Mouse (Mus musculus) liver, postnatal 0 days (tissue): ENCODE measurements around the gene Nfxl1. TPM values are rescaled to one million over a fixed set of nuclear protein-coding genes. Genes with fewer than 3 reads are reported as not detected.
"Not testable (repeated sequence)": the region's sequence is repeated elsewhere in the genome, so short reads cannot be mapped to it uniquely, and the experiment has no call there.

Source experiments
- ATAC-seq: fragments of 200-750 bp; cut with Nextera tagmentation; 2 replicates; pipeline ENCODE4 v1.8.0; 2017; ENCODE audit warnings: mild to moderate bottlenecking, moderate library complexity
- DNase-seq: peaks from one replicate; pipeline ENCODE4 v3.0.0-alpha.2; 2016
- H3K27ac ChIP-seq: fragments of 300-500 bp; sonication (generic); 2 replicates; pipeline ENCODE4 v1.5.1; 2014; ENCODE audit warnings: antibody characterized with exemption, moderate library complexity, mild to moderate bottlenecking, low read depth
- H3K27me3 ChIP-seq: fragments of 300-500 bp; sonication (generic); 2 replicates; pipeline ENCODE4 v1.6.1; 2014; ENCODE audit warnings: low read length, control low read depth, mixed read lengths; ENCODE audit not compliant: insufficient read depth
- H3K36me3 ChIP-seq: fragments of 300-500 bp; sonication (generic); replicated peaks from 2 replicates; pipeline ENCODE4 v1.6.1; 2014; ENCODE audit warnings: mild to moderate bottlenecking, control low read depth, low read length, moderate library complexity, mixed read lengths; ENCODE audit not compliant: insufficient read depth
- H3K4me1 ChIP-seq: fragments of 300-500 bp; sonication (generic); 2 replicates; pipeline ENCODE4 v1.6.1; 2014; ENCODE audit warnings: antibody characterized with exemption, mild to moderate bottlenecking, control low read depth; ENCODE audit not compliant: insufficient read depth
- H3K4me2 ChIP-seq: fragments of 300-500 bp; sonication (generic); 2 replicates; pipeline ENCODE4 v1.6.1; 2014; ENCODE audit warnings: low read depth, mild to moderate bottlenecking, low read length, moderate library complexity, mixed read lengths
- H3K4me3 ChIP-seq: fragments of 300-500 bp; sonication (generic); 2 replicates; pipeline ENCODE4 v1.5.1; 2014; ENCODE audit warnings: low read depth, low read length
- H3K9ac ChIP-seq: fragments of 300-500 bp; sonication (generic); replicated peaks from 2 replicates; pipeline ENCODE4 v1.6.1; 2014; ENCODE audit warnings: mild to moderate bottlenecking, moderate library complexity
- H3K9me3 ChIP-seq: fragments of 300-500 bp; sonication (generic); 2 replicates; pipeline ENCODE4 v1.6.1; 2016; ENCODE audit warnings: mild to moderate bottlenecking, control low read depth, low read length, mixed read lengths
- CTCF ChIP-seq: sonication (generic); IDR thresholded peaks from 2 replicates; pipeline ENCODE4 v1.5.1; 2016; ENCODE audit warnings: antibody characterized with exemption, low read depth
- EP300 ChIP-seq: IDR thresholded peaks from 2 replicates; pipeline ENCODE4 v1.6.1; 2016; ENCODE audit warnings: antibody characterized with exemption, low read depth, mild to moderate bottlenecking
- WGBS: fragments of 180-500 bp; shearing (Covaris S2); extraction: QIAGEN DNeasy Blood & Tissue Kit; methylation state at CpG from one replicate; pipeline ENCODE4 v1.1.7; 2014; ENCODE audit not compliant: insufficient replicate concordance; 5-methylcytosine and 5-hydroxymethylcytosine counted together
- polyA plus RNA-seq: library from polyadenylated mRNA; unstranded; fragments of >200 nt; fragmentation: Nextera tagmentation; extraction: Ambion mirVana; gene quantifications from 2 replicates; pipeline ENCODE4 v1.2.1, GENCODE M21; 2015

The Nfxl1 gene
- 4.4 and 4.5 TPM in 2 replicates for polyA plus RNA-seq

- peak within 1 kb of the TSS; percentile 100 for H3K4me2 ChIP-seq
- no peaks in the 10 kb centered on the region for H3K9me3 ChIP-seq
- TF ChIP-seq EP300: peak; percentile 50; the same call in 1 of the 2 replicates
- no peak for TF ChIP-seq CTCF
- 2% methylated on average over 42 of the region's 42 CpGs for WGBS
- ATAC-seq: peak; percentile 97
- H3K27ac ChIP-seq: peak within 1 kb of the TSS; percentile 74
- H3K27me3 ChIP-seq: no peaks in the 10 kb centered on the region
- DNase-seq: peak; percentile 97
- peaks cover 1% of the 10 kb centered on the region; the same call in 1 of the 2 replicates for H3K36me3 ChIP-seq
- H3K4me1 ChIP-seq: peaks cover 14% of the 10 kb centered on the region
- peak within 1 kb of the TSS; percentile 93 for H3K9ac ChIP-seq
- H3K4me3 ChIP-seq: peak within 1 kb of the TSS; percentile 98
These were observed at the start of gene Nfxl1 for GRCm38 (mm10) chr5:72559544-72560049. Gene Nfxl1, minus strand, starts transcription at chr5:72559684.

DNA sequence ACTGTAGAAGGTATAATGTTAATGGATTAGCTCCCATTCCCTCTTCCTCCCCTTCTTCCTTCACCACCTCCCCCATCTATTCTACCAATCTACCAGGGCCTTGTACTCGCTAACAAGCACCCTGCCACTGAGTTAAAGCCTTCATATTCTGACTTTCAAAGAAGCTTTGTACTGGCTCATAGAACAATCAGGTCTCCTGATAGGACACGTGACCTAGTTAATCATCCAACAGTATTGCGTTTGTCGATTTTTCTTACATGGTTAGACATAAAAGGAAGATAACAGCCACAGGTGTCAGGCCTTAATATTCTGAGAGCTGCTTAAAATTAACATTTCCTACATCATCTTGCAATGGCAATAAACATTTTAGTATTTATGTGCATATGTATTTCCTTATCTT, 43.7 kb upstream of the Nfxl1 start:
- no peaks in the 10 kb centered on the region for H3K27me3 ChIP-seq
- no peak overlapping the region for H3K4me3 ChIP-seq
- no peak for DNase-seq
- no peak overlapping the region for H3K4me2 ChIP-seq
- no peaks in the 10 kb centered on the region for H3K4me1 ChIP-seq
- no peak overlapping the region for H3K9ac ChIP-seq
- TF ChIP-seq EP300 (no peak), CTCF (no peak)
- no peaks in the 10 kb centered on the region for H3K36me3 ChIP-seq
- ATAC-seq: no peak
- no peaks in the 10 kb centered on the region for H3K9me3 ChIP-seq
- no peak overlapping the region for H3K27ac ChIP-seq
- WGBS: 86% methylated on average over 4 of the region's 4 CpGs

GRCm38 (mm10) chr5:72601006-72601405, 41.5 kb upstream of the Nfxl1 start:
- WGBS: 11% methylated on average over 5 of the region's 5 CpGs
- Histone ChIP-seq H3K27me3 (no peaks in the 10 kb centered on the region), H3K27ac (no peak overlapping the region), H3K9ac (no peak overlapping the region), H3K4me3 (no peak overlapping the region), H3K4me2 (no peak overlapping the region), H3K9me3 (no peaks in the 10 kb centered on the region), H3K36me3 (no peaks in the 10 kb centered on the region), H3K4me1 (no peaks in the 10 kb centered on the region)
- ATAC-seq (peak; percentile 84), DNase-seq (peak; percentile 75)
- TF ChIP-seq CTCF: peak; percentile 67
- no peak for TF ChIP-seq EP300

DNA sequence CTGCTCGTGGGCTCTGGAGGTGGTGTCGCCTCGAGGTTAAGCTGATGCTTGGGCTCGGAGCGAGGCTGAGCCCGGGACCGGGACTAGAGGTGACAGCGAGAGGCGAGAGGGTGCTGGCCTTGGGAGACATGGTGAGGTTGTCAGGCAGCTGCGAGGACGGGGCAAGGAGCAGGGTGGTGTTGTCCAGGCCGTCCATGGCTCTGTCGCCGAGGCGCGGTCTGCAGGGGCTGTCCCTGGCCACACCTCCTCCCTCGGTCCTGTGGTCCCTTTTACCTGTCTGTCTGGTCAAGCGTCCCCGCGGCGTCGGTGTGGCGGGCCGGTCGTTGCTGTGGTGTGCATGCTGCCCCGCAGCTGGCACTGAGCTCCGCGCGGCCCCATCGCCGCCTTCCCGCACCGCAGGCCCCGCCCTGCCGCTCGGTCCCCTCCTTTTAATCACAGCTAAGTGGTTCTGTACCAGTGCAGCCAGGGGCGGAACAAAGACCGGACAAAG, 27.8 kb upstream of the Nfxl1 start, which contains the start of gene Gm5868:
Gm5868 (minus strand) TSS at position 360 of the 490 bp plus-strand sequence.
- Histone ChIP-seq H3K4me3 (peak within 1 kb of the TSS; percentile 26; the same call in 1 of the 2 replicates), H3K4me1 (no peaks in the 10 kb centered on the region), H3K9ac (no peak within 1 kb of the TSS), H3K27ac (no peak within 1 kb of the TSS), H3K27me3 (peaks cover 9% of the 10 kb centered on the region; the same call in 1 of the 2 replicates), H3K4me2 (peak within 1 kb of the TSS; percentile 60), H3K36me3 (no peaks in the 10 kb centered on the region), H3K9me3 (no peaks in the 10 kb centered on the region)
- ATAC-seq: no peak
- WGBS: 5% methylated on average over 29 of the region's 38 CpGs
- TF ChIP-seq CTCF: no peak
- no peak for TF ChIP-seq EP300
- DNase-seq: no peak

DNA sequence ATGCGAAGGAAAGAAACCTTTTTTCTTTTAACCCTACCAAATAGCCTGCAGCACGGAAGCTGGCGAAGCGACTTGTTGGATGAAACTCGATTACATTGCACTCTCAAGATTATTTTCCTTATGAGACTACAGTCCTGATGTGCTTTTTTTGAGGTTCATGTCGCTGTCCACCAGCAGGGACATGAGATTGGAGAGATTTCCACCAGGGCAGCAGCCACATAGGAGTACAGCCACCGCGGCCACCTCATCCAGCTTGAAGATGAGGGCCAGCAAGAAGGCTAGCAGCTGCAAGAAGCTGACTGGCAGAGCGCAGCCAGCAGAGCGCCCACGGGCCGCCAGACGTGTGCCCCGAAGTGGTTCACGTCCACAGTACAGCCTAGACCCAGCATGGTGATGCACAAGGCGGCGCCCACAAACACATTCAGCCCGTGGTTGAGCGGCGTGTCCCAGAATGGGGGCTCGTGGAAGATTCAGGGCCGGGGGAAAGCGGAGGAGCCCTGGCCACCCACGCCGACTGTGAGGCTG, 27.2 kb upstream of the Nfxl1 start:
- WGBS: 42% methylated on average over 25 of the region's 25 CpGs
- not testable (repeated sequence) for ATAC-seq, H3K9ac ChIP-seq, H3K27ac ChIP-seq, H3K4me2 ChIP-seq, H3K36me3 ChIP-seq, H3K4me3 ChIP-seq, H3K4me1 ChIP-seq, H3K27me3 ChIP-seq, H3K9me3 ChIP-seq, DNase-seq

- H3K27me3 ChIP-seq: peaks cover 10% of the 10 kb centered on the region; the same call in 1 of the 2 replicates
- peak; percentile 61 for TF ChIP-seq CTCF
- ATAC-seq (peak; percentile 51), DNase-seq (peak; percentile 29)
- 35% methylated on average over 7 of the region's 7 CpGs for whole genome bisulfite sequencing
- H3K4me1 ChIP-seq, H3K4me2 ChIP-seq, H3K9ac ChIP-seq, H3K27ac ChIP-seq, H3K9me3 ChIP-seq, H3K36me3 ChIP-seq, H3K4me3 ChIP-seq: not testable (repeated sequence)
These were observed 26.6 kb upstream of the Nfxl1 start for GRCm38 (mm10) chr5:72586122-72586521.

DNA sequence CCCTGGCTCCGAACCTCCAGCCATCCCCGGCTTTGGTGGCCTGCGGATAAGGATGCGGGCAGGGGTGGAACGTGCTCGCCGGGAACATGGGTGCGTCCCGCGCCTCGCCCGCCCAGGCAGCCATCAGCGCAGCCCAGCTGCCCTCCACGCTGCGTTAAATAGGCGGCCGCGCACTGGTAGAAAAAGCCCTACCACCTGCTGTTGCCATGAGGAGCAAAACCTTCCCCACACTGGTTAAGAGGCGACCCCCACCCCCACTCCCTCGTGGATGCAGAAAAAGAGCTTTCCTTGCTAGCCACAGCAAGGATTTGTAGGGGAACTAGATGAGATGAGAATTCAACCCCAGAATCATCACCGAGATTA, 21.5 kb upstream of the Nfxl1 start, which contains the start of gene Zar1:
Zar1 (minus strand) TSS at position 285 of the 363 bp plus-strand sequence.
- not testable (repeated sequence) for H3K9me3 ChIP-seq, DNase-seq, H3K9ac ChIP-seq, H3K27ac ChIP-seq, H3K36me3 ChIP-seq, ATAC-seq, H3K4me1 ChIP-seq
- Histone ChIP-seq H3K4me3 (peak within 1 kb of the TSS; percentile 29), H3K27me3 (peaks cover 19% of the 10 kb centered on the region), H3K4me2 (peak within 1 kb of the TSS; percentile 64)
- WGBS: 10% methylated on average over 17 of the region's 21 CpGs

DNA sequence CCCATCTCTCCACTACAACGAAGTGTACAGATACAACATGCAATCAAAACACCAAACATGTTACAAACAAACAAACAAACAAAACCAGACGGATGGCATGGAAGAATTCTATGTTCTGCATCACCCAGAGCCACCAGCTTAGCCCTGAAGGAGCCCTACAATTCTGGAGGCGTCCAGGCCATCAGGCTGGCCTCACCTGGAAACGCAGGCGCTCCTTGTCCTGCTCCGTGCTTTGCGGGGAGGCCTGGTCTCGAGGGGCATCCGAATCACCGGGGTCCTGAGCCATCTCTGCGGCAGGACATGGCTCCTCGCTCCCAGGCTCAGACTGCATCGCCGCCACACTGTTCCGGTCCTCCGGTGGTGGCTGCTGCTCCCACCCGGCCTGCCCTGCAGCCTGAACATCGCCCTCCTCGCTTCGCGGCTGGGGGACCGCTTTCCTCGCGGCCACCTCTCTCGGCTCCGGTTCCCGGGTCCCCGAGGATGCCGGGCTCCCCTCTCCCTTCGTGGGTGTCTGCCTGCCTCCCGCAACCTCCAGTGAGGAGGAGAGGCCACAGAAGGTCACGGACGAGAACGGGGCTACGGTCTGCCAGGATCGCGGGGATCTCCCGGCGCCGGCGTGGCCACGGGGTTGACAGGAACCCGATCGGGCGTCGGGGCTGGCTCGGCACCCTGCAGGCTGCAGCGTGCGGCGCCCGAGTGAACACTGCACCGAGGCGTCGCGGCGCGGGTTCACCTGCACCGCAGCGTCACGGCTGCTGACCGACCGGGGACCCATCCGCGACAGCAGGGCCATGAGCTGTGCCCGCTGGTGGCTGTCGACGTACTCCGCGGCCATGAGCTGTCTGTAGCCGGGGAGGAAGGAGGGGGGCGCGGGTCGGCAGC, 20.8 kb upstream of the Nfxl1 start:
- not testable (repeated sequence) for H3K9ac ChIP-seq, H3K9me3 ChIP-seq, DNase-seq, H3K36me3 ChIP-seq, H3K4me1 ChIP-seq, H3K27ac ChIP-seq
- WGBS: 9% methylated on average over 45 of the region's 73 CpGs
- ATAC-seq: peak; percentile 21; the same call in 1 of the 2 replicates
- Histone ChIP-seq H3K27me3 (peaks cover 19% of the 10 kb centered on the region), H3K4me3 (peak overlapping the region; percentile 29), H3K4me2 (peak overlapping the region; percentile 64)

GRCm38 (mm10) chr5:72579599-72579998, 20.1 kb upstream of the Nfxl1 start:
- not testable (repeated sequence) for H3K9ac ChIP-seq, H3K27ac ChIP-seq, H3K4me2 ChIP-seq, H3K4me3 ChIP-seq, H3K36me3 ChIP-seq, H3K9me3 ChIP-seq, ATAC-seq, H3K4me1 ChIP-seq, DNase-seq
- H3K27me3 ChIP-seq: peaks cover 19% of the 10 kb centered on the region
- WGBS: 68% methylated on average over 10 of the region's 10 CpGs
